Mouse (Mus musculus): ENCODE data around the gene Adgrv1.

DNA sequence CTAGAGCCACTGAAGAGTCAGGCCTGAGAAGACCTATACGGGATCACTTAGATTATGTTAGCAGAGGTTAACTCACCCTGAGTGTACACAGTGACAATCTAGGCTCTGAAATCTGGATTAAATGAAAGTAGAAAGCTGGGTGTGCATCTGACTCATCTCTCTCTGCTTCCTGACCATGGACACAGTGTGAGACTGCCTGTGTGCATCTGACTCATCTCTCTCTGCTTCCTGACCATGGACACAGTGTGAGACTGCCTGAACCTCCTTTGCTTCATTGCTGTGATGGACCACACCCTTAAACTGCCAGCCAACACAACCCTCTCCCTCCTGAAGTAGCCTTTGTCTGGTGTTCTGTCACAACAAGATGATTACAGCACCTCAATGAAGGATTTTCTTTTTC, 231.2 kb downstream of the Adgrv1 start:
- TF ChIP-seq CTCF (IDR thresholded peaks at IDR 0.05; ENCODE audit: extremely low read depth, insufficient read length, insufficient replicate concordance, low read depth, low read length) = no peak
- TF ChIP-seq POLR2A (IDR thresholded peaks at IDR 0.05; ENCODE audit: low read depth, low read length) = no peak
